Mouse (Mus musculus) adrenal gland, adult 18-20 months (tissue): Measurements from ENCODE around the gene Pcgf6. TPM values are rescaled to one million over a fixed set of nuclear protein-coding genes. Genes with fewer than 3 reads are reported as not detected.

Source experiments
- DNase-seq, 2 experiments: peaks; one replicate each; pipeline ENCODE4 v3.0.0; 2021 to 2022; ENCODE audit warnings: low spot score in 2 of 2
- long read RNA-seq, 2 experiments: library from polyadenylated mRNA; stranded (forward); transcript quantifications; one replicate each; pipeline ENCODE4 v2.0.0; 2021
- total RNA-seq, 2 experiments: library from RNA; stranded (reverse); gene quantifications; 1 replicate in 1 of 2; 2 replicates in 1 of 2; pipeline ENCODE4 v1.2.3; 2021

Gene Pcgf6
- 10 to 100 TPM in 1 of 2 experiments, 1 to 10 TPM in 1; 7.4 to 10.8 TPM for total RNA-seq
- long read RNA-seq, experiment 1, transcript Pcgf6-201 (10 exons, 2,159 nt), result major isoform, 5 of 9 reads
- long read RNA-seq, experiment 1, partial matches to known transcripts, result 2 of 9 reads
- long read RNA-seq, experiment 1, other reads (novel, unspliced or antisense), result 2 of 9 reads
- long read RNA-seq, experiment 2, transcript Pcgf6-201 (10 exons, 2,159 nt), result major isoform, 16 of 21 reads
- long read RNA-seq, experiment 2, partial matches to known transcripts, result 2 of 21 reads
- long read RNA-seq, experiment 2, other reads (novel, unspliced or antisense), result 2 of 21 reads

DNA sequence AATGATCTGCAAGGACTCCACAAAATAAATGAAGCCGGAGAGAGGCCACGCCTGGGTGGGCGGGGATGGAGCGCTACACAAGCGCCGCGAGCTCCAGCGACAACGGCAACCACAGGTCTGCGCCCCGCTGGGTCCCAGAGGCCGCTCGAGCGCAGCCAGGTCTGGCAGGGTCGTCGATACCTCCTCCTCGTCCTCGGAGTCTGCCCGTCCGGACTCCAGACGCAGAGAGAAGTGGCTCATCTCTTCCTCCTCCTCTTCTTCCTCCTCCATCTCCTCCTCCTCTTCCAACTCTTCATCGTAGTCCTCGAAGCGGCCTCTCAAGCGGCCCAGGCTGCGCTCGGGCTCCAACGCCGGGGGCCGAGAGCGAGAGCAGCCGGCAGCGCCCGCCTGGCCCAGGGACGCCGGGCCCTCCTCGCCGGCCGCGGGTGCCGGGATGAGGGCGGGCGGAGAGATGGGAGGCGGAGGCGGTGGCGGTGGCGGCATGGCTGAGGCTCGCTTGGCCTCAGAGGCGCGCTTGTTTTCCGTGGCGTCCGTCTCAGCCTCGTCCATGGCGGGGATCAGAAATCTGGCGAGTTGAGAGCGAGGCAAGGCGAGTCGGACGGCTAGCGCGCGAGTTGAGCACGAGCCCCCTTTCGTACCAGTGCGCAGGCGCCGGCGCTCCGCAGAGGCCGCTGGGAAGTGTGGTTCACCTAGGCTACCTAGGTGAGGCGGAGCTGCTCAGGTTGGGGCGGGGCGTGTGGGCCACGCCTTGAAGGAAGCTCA, at the start of gene Pcgf6:
Gene Pcgf6, minus strand, starts transcription at position 636 of the 762 bp plus-strand sequence.
- peak; percentile 70 for DNase-seq

DNA sequence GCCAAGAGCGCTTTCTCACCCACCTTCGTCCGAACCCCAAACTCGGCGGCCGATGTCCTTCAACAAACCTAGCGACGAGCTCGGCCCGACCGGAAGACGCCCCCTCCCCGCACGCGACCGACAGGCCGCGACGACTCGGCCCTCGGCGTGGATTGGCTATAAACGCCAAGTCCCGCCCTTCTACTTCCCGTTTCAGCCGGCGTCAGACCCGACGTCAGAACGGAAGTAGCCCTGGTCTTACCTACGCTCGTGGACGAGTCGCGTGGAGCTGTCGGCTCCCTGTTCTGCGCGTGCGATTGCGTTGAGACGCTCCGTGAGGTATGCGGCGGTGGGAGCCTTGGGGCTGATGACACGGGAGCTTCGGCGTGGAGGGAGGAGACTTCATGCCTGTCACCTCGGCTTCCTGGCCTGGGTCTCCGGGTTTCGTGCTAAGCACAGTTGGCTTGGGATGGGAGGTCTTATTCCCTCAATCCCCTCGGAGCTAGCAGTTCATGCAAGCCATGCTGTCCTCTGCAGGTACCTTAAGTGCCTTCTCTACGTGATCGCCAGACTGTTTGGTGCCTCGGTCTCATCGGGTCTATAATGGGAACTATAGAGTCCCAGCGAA, 39.9 kb upstream of the Pcgf6 start, which contains the start of the genes Usmg5 and Pdcd11:
Gene Usmg5, minus strand, starts transcription at position 98 of the 607 bp plus-strand sequence.
Gene Pdcd11, plus strand, starts transcription at position 219 of the 607 bp plus-strand sequence.
- DNase-seq, result peak; percentile 91

- no peak for DNase-seq
Measured at GRCm38 (mm10) chr19:47089718-47090525, 39.2 kb upstream of the Pcgf6 start.

DNA sequence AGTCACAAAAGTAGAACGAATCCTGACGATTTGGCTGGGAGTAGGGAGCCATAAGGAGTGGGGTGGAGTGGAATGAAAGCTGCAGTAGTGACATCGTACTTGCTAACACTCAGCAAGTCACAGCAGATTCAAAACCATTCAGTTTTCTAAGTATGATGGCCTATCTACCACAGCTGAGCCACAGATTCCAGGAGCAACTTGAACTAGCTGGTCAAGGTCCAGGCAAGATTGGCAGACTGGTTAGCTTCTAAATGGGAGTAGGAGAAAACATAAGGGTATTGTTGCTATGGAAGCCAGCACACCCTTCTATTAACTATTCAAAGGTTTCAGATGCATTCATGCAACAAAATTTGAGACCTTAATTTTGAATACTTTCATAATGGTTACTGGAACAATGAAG, 37.5 kb upstream of the Pcgf6 start:
- no peak for DNase-seq

DNA sequence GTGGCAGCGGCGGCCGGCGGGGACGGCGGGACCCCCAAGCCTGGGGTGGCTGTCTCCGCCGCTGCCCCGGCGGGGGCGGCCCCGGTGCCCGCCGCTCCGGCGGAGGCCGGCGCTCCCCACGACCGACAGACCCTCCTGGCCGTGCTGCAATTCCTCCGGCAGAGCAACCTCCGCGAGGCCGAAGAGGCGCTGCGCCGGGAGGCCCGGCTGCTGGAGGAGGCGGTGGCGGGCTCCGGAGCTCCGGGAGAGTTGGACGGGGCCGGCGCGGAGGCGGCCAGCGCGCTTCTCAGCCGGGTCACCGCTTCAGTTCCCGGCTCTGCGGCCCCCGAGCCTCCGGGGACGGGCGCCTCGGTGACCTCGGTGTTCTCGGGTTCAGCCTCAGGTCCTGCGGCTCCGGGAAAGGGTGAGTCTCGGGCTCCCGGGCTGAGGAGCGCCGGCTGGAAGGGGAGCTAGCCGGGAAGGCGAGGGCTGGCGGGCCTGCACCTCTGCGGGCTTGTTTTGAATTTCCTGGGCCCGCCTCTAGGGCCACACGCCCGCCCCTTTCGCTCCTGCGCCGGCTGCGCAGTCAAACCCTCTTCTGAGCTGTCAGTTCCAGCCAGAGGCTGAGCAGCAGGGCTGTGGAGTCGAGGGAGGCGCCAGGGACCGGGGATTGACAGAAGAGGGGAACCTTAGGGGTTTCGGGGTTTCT, 17.4 kb upstream of the Pcgf6 start:
- peak; percentile 76 to 80 for DNase-seq

DNA sequence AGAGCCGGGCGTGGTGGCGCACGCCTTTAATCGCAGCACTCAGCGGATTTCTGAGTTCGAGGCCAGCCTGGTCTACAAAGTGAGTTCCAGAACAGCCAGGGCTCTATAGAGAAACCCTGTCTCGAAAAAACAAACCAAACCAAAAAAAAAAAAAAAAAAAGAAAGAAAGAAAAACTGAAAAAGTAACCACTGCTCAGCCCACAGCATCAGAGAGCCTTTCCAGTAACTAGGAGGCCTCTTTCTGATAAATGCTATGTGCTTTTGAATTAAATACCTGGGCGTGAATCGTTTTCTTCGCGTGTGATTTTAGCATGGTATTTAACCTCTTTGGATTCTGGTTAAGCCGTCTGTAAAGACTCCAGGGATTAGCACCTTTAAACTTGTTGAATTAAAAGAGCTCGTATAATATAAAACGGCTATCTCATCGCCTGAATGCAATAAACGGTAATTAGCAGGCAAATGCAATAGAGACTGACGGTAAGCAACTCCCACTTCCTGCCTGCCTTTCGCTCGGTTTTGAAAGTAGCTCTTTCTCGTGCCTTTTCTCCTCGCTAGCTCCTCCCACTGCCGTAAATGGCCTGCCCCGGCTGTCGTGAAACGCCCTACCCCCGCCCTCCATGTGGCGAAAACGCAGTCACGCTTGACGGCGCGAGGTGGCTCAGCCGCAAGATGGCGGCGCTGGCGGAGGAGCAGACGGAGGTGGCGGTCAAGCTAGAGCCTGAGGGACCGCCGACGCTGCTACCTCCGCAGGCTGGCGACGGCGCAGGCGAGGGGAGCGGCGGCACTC, 16.6 kb upstream of the Pcgf6 start, which contains the start of gene Taf5:
Gene Taf5, plus strand, starts transcription at position 651 of the 787 bp plus-strand sequence.
- DNase-seq, result peak; percentile 95

DNA sequence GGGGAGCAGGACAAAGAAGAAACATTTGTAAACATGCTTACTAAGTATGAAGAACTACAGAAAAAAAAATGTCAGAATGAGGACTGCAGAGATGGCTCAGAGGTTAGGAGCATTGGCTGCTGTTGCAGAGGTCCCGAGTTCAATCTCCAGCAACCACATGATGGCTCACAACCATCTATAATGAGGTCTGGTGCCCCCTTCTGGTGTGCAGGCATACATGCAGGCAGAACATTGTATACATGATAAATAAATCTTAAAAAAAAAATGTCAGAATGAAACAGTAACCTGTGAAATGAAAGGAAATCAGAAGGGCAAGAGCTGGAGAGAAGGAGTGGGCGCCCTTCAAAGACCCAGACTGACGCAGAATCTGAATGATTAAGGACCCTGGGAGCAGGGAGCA, 15.2 kb upstream of the Pcgf6 start:
- no peak for DNase-seq

GRCm38 (mm10) chr19:47057684-47058083, 7.0 kb upstream of the Pcgf6 start:
- no peak for DNase-seq

- no peak for DNase-seq
Measured at GRCm38 (mm10) chr19:47053471-47053870, 2.8 kb upstream of the Pcgf6 start.

DNA sequence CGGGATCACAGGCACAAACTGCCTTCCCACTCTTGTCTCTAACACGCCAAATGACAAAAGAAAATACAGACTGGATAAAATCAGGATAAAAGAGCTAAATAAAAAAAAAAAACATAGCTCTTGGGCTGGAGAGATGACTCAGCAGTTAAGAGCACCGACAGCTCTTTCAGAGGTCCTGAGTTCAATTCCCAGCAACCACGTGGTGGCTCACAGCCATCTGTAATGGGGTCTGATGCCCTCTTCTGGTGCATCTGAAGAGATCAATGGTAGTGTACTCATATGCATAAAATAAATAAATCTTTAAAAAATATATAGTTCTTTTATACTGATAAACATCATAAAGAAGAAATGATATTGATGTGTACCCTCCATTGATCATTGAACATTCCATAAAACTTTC, 2.2 kb upstream of the Pcgf6 start:
- DNase-seq, result no peak

DNA sequence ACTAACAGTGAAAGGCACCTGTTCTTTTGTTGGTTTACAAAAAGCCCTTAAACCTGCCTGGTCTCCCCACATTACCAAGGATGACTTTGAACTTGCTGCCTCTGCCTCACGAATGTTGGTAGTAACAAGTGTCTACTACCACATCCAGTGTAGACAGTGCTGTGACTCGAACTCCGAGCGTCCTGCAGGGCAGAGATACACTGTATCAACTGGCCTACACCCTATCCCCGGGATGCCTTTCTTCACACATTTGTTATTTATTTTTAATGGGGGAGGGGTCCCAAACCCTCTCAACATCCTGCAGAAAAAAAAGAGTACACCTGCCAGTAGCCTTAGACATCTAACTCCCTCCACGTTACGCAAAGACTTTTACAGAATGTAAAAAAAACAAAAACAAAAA, 866 bp downstream of the Pcgf6 start:
- DNase-seq, result no peak

GRCm38 (mm10) chr19:47049061-47049460, 1.6 kb downstream of the Pcgf6 start:
- DNase-seq, result no peak

- DNase-seq, result peak in 1 of 2 experiments; percentile 41
Measured at GRCm38 (mm10) chr19:47047236-47047833, 3.4 kb downstream of the Pcgf6 start.

DNA sequence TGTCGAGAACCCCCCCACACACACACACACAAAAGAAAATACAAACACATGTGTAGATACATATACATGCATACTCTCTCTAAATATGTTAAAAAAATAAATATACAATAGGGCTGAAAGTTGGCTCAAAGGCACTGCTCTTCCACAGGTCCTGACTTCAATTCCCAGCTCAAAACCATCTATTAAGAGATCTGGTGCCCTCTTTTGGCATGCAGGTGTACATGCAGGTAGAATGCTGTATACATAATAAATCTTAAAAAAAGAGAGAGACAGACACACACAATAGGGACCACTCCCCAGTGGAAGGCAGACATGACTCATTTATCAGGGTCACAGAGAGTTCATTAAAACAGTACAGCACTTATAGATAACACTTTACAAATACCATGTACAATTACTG, 4.4 kb downstream of the Pcgf6 start:
- DNase-seq, result no peak

- DNase-seq, result no peak
Measured at GRCm38 (mm10) chr19:47043608-47044007, 7.1 kb downstream of the Pcgf6 start.

GRCm38 (mm10) chr19:47040720-47041473, 9.8 kb downstream of the Pcgf6 start:
- DNase-seq, result no peak

DNA sequence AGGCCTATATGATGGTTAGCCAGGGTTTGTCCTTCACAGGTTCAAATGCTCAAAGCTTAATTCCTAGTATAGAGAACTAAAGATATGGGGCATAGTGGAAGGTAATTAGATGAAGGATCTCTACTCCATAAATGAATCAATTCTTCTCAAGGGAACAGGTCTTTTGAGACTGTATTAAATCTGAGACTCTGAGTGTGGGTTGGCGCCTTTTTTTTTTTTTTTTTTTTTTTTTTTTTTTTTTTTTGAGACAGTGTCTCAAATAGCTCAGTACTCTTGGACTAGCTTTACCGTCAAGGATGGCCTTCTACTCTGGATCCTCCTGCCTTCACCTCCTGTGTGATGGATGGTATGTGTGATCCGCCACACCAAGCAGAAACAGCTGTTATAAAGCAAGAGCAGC, 14.1 kb downstream of the Pcgf6 start:
- no peak for DNase-seq

GRCm38 (mm10) chr19:47034916-47035315, 15.8 kb downstream of the Pcgf6 start:
- no peak for DNase-seq
